Mouse (Mus musculus): ENCODE measurements around the gene Prdm16. TPM values are rescaled to one million over a fixed set of nuclear protein-coding genes. Genes with fewer than 3 reads are reported as not detected.

The Prdm16 gene
- polyA plus RNA-seq, 1 experiment: not detected

- H3ac ChIP-seq (ENCODE audit: control insufficient read depth, insufficient read length, low read depth): no peak overlapping the region
- no peak overlapping the region for H3K4me3 ChIP-seq (ENCODE audit: insufficient read depth, poor library complexity, severe bottlenecking)
- no peak for TF ChIP-seq MAX (IDR thresholded peaks at IDR 0.05)
- TF ChIP-seq CEBPB (IDR thresholded peaks at IDR 0.05; ENCODE audit: low read depth): no peak
- TF ChIP-seq MYOG (IDR thresholded peaks at IDR 0.05; ENCODE audit: control insufficient read depth, extremely low read depth, insufficient read length): no peak
- no peak for TF ChIP-seq FOSL1 (IDR thresholded peaks at IDR 0.05; ENCODE audit: insufficient read depth, low read length, poor library complexity, severe bottlenecking)
- no peak for TF ChIP-seq CTCF (IDR thresholded peaks at IDR 0.05; ENCODE audit: control insufficient read depth, insufficient read depth, insufficient read length)
- TF ChIP-seq USF1 (IDR thresholded peaks at IDR 0.05; ENCODE audit: low read depth): no peak
- TF ChIP-seq MYOD1 (IDR thresholded peaks at IDR 0.05; ENCODE audit: control insufficient read depth, insufficient read length, low read depth): no peak
- H3K79me3 ChIP-seq (ENCODE audit: low read depth): no peaks in the 10 kb centered on the region
- no peaks in the 10 kb centered on the region for H3K79me2 ChIP-seq (ENCODE audit: control insufficient read depth, insufficient read depth)
- H3K36me3 ChIP-seq (ENCODE audit: control insufficient read depth, insufficient read depth): no peaks in the 10 kb centered on the region
- no peaks in the 10 kb centered on the region for H3K27me3 ChIP-seq (ENCODE audit: control insufficient read depth, insufficient read depth, insufficient read length)
These were observed 193.9 kb downstream of the Prdm16 start for GRCm38 (mm10) chr4:154442645-154443304.

GRCm38 (mm10) chr4:154439455-154440052 is 197.1 kb downstream of the Prdm16 start:
- H3K79me3 ChIP-seq (ENCODE audit: low read depth): no peaks in the 10 kb centered on the region
- H3K4me3 ChIP-seq (ENCODE audit: insufficient read depth, poor library complexity, severe bottlenecking): no peak overlapping the region
- TF ChIP-seq FOSL1 (IDR thresholded peaks at IDR 0.05; ENCODE audit: insufficient read depth, low read length, poor library complexity, severe bottlenecking) (no peak), USF1 (IDR thresholded peaks at IDR 0.05; ENCODE audit: low read depth) (no peak), CEBPB (IDR thresholded peaks at IDR 0.05; ENCODE audit: low read depth) (no peak), MYOG (IDR thresholded peaks at IDR 0.05; ENCODE audit: control insufficient read depth, extremely low read depth, insufficient read length) (no peak), MYOD1 (IDR thresholded peaks at IDR 0.05; ENCODE audit: control insufficient read depth, insufficient read length, low read depth) (no peak), CTCF (IDR thresholded peaks at IDR 0.05; ENCODE audit: control insufficient read depth, insufficient read depth, insufficient read length) (no peak), MAX (IDR thresholded peaks at IDR 0.05) (no peak)
- no peaks in the 10 kb centered on the region for H3K36me3 ChIP-seq (ENCODE audit: control insufficient read depth, insufficient read depth)
- no peak overlapping the region for H3ac ChIP-seq (ENCODE audit: control insufficient read depth, insufficient read length, low read depth)
- H3K27me3 ChIP-seq (ENCODE audit: control insufficient read depth, insufficient read depth, insufficient read length): no peaks in the 10 kb centered on the region
- no peaks in the 10 kb centered on the region for H3K79me2 ChIP-seq (ENCODE audit: control insufficient read depth, insufficient read depth)

GRCm38 (mm10) chr4:154438610-154439009 is 198.1 kb downstream of the Prdm16 start:
- Histone ChIP-seq H3K79me2 (ENCODE audit: control insufficient read depth, insufficient read depth) (no peaks in the 10 kb centered on the region), H3K36me3 (ENCODE audit: control insufficient read depth, insufficient read depth) (no peaks in the 10 kb centered on the region), H3ac (ENCODE audit: control insufficient read depth, insufficient read length, low read depth) (no peak overlapping the region), H3K27me3 (ENCODE audit: control insufficient read depth, insufficient read depth, insufficient read length) (no peaks in the 10 kb centered on the region), H3K4me3 (ENCODE audit: insufficient read depth, poor library complexity, severe bottlenecking) (no peak overlapping the region), H3K79me3 (ENCODE audit: low read depth) (no peaks in the 10 kb centered on the region)
- no peak for TF ChIP-seq USF1 (IDR thresholded peaks at IDR 0.05; ENCODE audit: low read depth)
- TF ChIP-seq MYOD1 (IDR thresholded peaks at IDR 0.05; ENCODE audit: control insufficient read depth, insufficient read length, low read depth): no peak
- no peak for TF ChIP-seq CTCF (IDR thresholded peaks at IDR 0.05; ENCODE audit: control insufficient read depth, insufficient read depth, insufficient read length)
- no peak for TF ChIP-seq FOSL1 (IDR thresholded peaks at IDR 0.05; ENCODE audit: insufficient read depth, low read length, poor library complexity, severe bottlenecking)
- TF ChIP-seq CEBPB (IDR thresholded peaks at IDR 0.05; ENCODE audit: low read depth): no peak
- no peak for TF ChIP-seq MAX (IDR thresholded peaks at IDR 0.05)
- TF ChIP-seq MYOG (IDR thresholded peaks at IDR 0.05; ENCODE audit: control insufficient read depth, extremely low read depth, insufficient read length): no peak

- Histone ChIP-seq H3K27me3 (ENCODE audit: control insufficient read depth, insufficient read depth, insufficient read length) (no peaks in the 10 kb centered on the region), H3K36me3 (ENCODE audit: control insufficient read depth, insufficient read depth) (no peaks in the 10 kb centered on the region), H3K4me3 (ENCODE audit: insufficient read depth, poor library complexity, severe bottlenecking) (no peak overlapping the region), H3K79me2 (ENCODE audit: control insufficient read depth, insufficient read depth) (no peaks in the 10 kb centered on the region), H3ac (ENCODE audit: control insufficient read depth, insufficient read length, low read depth) (no peak overlapping the region), H3K79me3 (ENCODE audit: low read depth) (no peaks in the 10 kb centered on the region)
- TF ChIP-seq MAX (IDR thresholded peaks at IDR 0.05) (no peak), MYOD1 (IDR thresholded peaks at IDR 0.05; ENCODE audit: control insufficient read depth, insufficient read length, low read depth) (no peak), CTCF (IDR thresholded peaks at IDR 0.05; ENCODE audit: control insufficient read depth, insufficient read depth, insufficient read length) (no peak), USF1 (IDR thresholded peaks at IDR 0.05; ENCODE audit: low read depth) (no peak), CEBPB (IDR thresholded peaks at IDR 0.05; ENCODE audit: low read depth) (no peak), FOSL1 (IDR thresholded peaks at IDR 0.05; ENCODE audit: insufficient read depth, low read length, poor library complexity, severe bottlenecking) (no peak), MYOG (IDR thresholded peaks at IDR 0.05; ENCODE audit: control insufficient read depth, extremely low read depth, insufficient read length) (no peak)
These were observed 206.9 kb downstream of the Prdm16 start for GRCm38 (mm10) chr4:154429770-154430169.

GRCm38 (mm10) chr4:154426901-154427300 is 209.8 kb downstream of the Prdm16 start:
- Histone ChIP-seq H3K36me3 (ENCODE audit: control insufficient read depth, insufficient read depth) (no peaks in the 10 kb centered on the region), H3K4me3 (ENCODE audit: insufficient read depth, poor library complexity, severe bottlenecking) (no peak overlapping the region), H3ac (ENCODE audit: control insufficient read depth, insufficient read length, low read depth) (no peak overlapping the region), H3K27me3 (ENCODE audit: control insufficient read depth, insufficient read depth, insufficient read length) (no peaks in the 10 kb centered on the region), H3K79me2 (ENCODE audit: control insufficient read depth, insufficient read depth) (no peaks in the 10 kb centered on the region), H3K79me3 (ENCODE audit: low read depth) (no peaks in the 10 kb centered on the region)
- no peak for TF ChIP-seq MYOG (IDR thresholded peaks at IDR 0.05; ENCODE audit: control insufficient read depth, extremely low read depth, insufficient read length)
- TF ChIP-seq CTCF (IDR thresholded peaks at IDR 0.05; ENCODE audit: control insufficient read depth, insufficient read depth, insufficient read length): no peak
- no peak for TF ChIP-seq CEBPB (IDR thresholded peaks at IDR 0.05; ENCODE audit: low read depth)
- no peak for TF ChIP-seq MAX (IDR thresholded peaks at IDR 0.05)
- TF ChIP-seq MYOD1 (IDR thresholded peaks at IDR 0.05; ENCODE audit: control insufficient read depth, insufficient read length, low read depth): no peak
- no peak for TF ChIP-seq FOSL1 (IDR thresholded peaks at IDR 0.05; ENCODE audit: insufficient read depth, low read length, poor library complexity, severe bottlenecking)
- no peak for TF ChIP-seq USF1 (IDR thresholded peaks at IDR 0.05; ENCODE audit: low read depth)

Data from C2C12 (cell line).